14 mouse cellular contexts compared by ENCODE assay signal in the genomic region with DNA sequence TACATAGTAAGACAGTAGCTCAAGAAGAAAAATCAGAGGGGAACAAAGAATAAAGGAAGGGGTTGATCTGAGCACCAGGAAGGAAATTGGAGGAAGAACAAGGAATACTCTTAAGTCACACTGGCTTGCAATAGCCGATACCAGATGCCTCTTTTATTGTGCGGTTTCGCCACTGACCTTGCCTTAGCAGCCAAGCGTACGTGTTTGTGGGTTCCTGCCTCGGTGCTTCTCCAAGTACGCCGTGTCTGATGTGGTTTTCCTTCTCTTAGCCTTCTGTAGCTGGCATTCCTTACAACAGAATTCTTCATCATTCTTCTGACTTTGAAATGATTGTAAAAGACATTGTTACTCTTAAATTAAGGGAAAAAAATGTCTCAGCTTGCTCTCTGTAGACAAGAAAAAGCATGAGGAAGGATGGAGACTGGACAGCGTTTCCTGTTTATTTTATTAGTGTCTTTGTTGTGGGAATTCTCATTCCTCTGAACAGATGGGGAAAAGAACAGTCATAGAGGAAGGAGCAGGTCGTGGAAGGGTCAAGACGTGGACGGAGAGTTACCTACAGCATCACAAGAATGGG. TPM values are rescaled to one million over a fixed set of nuclear protein-coding genes. Genes with fewer than 3 reads are reported as not detected.
A peak's percentile ranks its signal among the peaks of the same experiment; 100 is the strongest.
DNase-seq lines count a peak whose midpoint lies in the region; ATAC-seq and TF ChIP-seq lines count a peak whose summit lies in the region.
"Had no signal": no experiment of that assay in that cellular context is flagged by ENCODE, and none has a peak within 500 bp of the region (broad histone marks: within the 10 kb centered on the region; RNA-seq: fewer than 3 reads in every experiment).

No protein-coding gene starts in this region.

- 75% methylated on average over 12 of the region's 12 CpGs for whole genome bisulfite sequencing in heart, embryonic 11.5 days (ENCODE audit: insufficient replicate concordance)
- WGBS in lung, embryonic 16.5 days = 51% methylated on average over 12 of the region's 12 CpGs
- WGBS in lung, adult 2 months = 40% methylated on average over 12 of the region's 12 CpGs
- 60% methylated on average over 12 of the region's 12 CpGs for WGBS in kidney, postnatal 0 days
- 81% methylated on average over 12 of the region's 12 CpGs for WGBS in neural tube, embryonic 15.5 days

- H3K4me3 ChIP-seq in heart, embryonic 11.5 days (ENCODE audit: low read depth, low read length) = no peak overlapping the region
- H3K4me3 ChIP-seq in lung, embryonic 16.5 days (ENCODE audit: low read length) = no peak overlapping the region
- H3K4me3 ChIP-seq in lung, adult 2 months (replicated peaks; ENCODE audit: extremely low read depth, low read depth, low read length) = no peak overlapping the region
- no peak overlapping the region for H3K4me3 ChIP-seq in kidney, postnatal 0 days (replicated peaks; ENCODE audit: low read depth, low read length)
- no peak overlapping the region for H3K4me3 ChIP-seq in neural tube, embryonic 15.5 days (replicated peaks)
- H3K4me3 ChIP-seq: left cerebral cortex, adult 2 months had no signal

- no peak for TF ChIP-seq CTCF in lung, adult 2 months (IDR thresholded peaks at IDR 0.05; ENCODE audit: insufficient read depth, low read length)
- no peak for TF ChIP-seq CTCF in kidney, postnatal 0 days (IDR thresholded peaks at IDR 0.05; ENCODE audit: low read depth)

- DNase-seq in heart, postnatal 14 days = no peak
- no peak for DNase-seq in lung, adult 2 months
- DNase-seq in kidney, postnatal 0 days (ENCODE audit: low spot score) = peak; percentile 82
- DNase-seq in yolk sac, embryonic 10.5 days (ENCODE audit: low spot score) = no peak
- DNase-seq: adrenal gland, postnatal 25 days; cerebellum, adult 9-10 months had no signal

- no peak overlapping the region for H3K9ac ChIP-seq in heart, embryonic 11.5 days (ENCODE audit: low read depth, low read length)
- H3K9ac ChIP-seq in lung, embryonic 16.5 days (ENCODE audit: low read length) = no peak overlapping the region
- H3K9ac ChIP-seq in kidney, postnatal 0 days (ENCODE audit: low read depth, low read length) = no peak overlapping the region
- H3K9ac ChIP-seq in neural tube, embryonic 15.5 days (replicated peaks) = no peak overlapping the region

- H3K4me2 ChIP-seq in heart, embryonic 11.5 days = no peak overlapping the region
- H3K4me2 ChIP-seq in lung, embryonic 16.5 days (ENCODE audit: low read depth, low read length) = no peak overlapping the region
- no peak overlapping the region for H3K4me2 ChIP-seq in kidney, postnatal 0 days (ENCODE audit: low read length)
- no peak overlapping the region for H3K4me2 ChIP-seq in neural tube, embryonic 15.5 days

- intact Hi-C loops in heart, postnatal 14 days (cut with DNase I) = no loop called here

- no peak for ATAC-seq in heart, embryonic 11.5 days (replicated peaks; ENCODE audit: insufficient number of reproducible peaks, low FRiP score, low TSS enrichment)
- peak; percentile 23; the same call in 1 of the 2 replicates for ATAC-seq in lung, embryonic 16.5 days (ENCODE audit: low read depth)
- 0 out of 2 replicates have a peak, but pooled peaks have one; percentile 40 for ATAC-seq in kidney, postnatal 0 days (replicated peaks; ENCODE audit: low FRiP score, low read depth)
- no peak for ATAC-seq in neural tube, embryonic 15.5 days (ENCODE audit: low FRiP score)
- ATAC-seq: CD4-positive, CD25-positive, alpha-beta regulatory T cell, adult 4 months; intestine, embryonic 16.5 days; Patski had no signal

- no peaks in the 10 kb centered on the region; the same call in 1 of the 2 replicates for H3K4me1 ChIP-seq in heart, embryonic 11.5 days (ENCODE audit: control insufficient read depth, insufficient read depth, low read length)
- peaks cover 5% of the 10 kb centered on the region; the same call in 1 of the 2 replicates for H3K4me1 ChIP-seq in lung, embryonic 16.5 days (replicated peaks; ENCODE audit: control insufficient read depth, insufficient read depth, low read length)
- peaks cover 13% of the 10 kb centered on the region for H3K4me1 ChIP-seq in lung, adult 2 months (ENCODE audit: control insufficient read depth, insufficient read depth, low read length)
- H3K4me1 ChIP-seq in kidney, postnatal 0 days (replicated peaks; ENCODE audit: insufficient read depth, low read length) = no peaks in the 10 kb centered on the region
- no peaks in the 10 kb centered on the region for H3K4me1 ChIP-seq in neural tube, embryonic 15.5 days

- peaks cover 30% of the 10 kb centered on the region for H3K36me3 ChIP-seq in heart, embryonic 11.5 days (ENCODE audit: control insufficient read depth, insufficient read depth, low read length)
- H3K36me3 ChIP-seq in lung, embryonic 16.5 days (ENCODE audit: control insufficient read depth, insufficient read depth, low read length) = peaks cover 35% of the 10 kb centered on the region
- peaks cover 52% of the 10 kb centered on the region for H3K36me3 ChIP-seq in kidney, postnatal 0 days (ENCODE audit: insufficient read depth, low read length)
- peaks cover 67% of the 10 kb centered on the region for H3K36me3 ChIP-seq in neural tube, embryonic 15.5 days

- no peaks in the 10 kb centered on the region for H3K27me3 ChIP-seq in heart, embryonic 11.5 days (ENCODE audit: control insufficient read depth, insufficient read depth, low read length)
- H3K27me3 ChIP-seq in lung, embryonic 16.5 days (ENCODE audit: control insufficient read depth, insufficient read depth, low read depth, low read length) = no peaks in the 10 kb centered on the region
- H3K27me3 ChIP-seq in kidney, postnatal 0 days (ENCODE audit: insufficient read depth, low read length) = no peaks in the 10 kb centered on the region
- no peaks in the 10 kb centered on the region for H3K27me3 ChIP-seq in neural tube, embryonic 15.5 days (replicated peaks)
- H3K27me3 ChIP-seq: Patski had no signal

- no peak for TF ChIP-seq POLR2A in lung, adult 2 months (IDR thresholded peaks at IDR 0.05; ENCODE audit: borderline replicate concordance, extremely low read depth, low read depth, low read length)

- no peaks in the 10 kb centered on the region for H3K9me3 ChIP-seq in heart, embryonic 11.5 days (replicated peaks; ENCODE audit: control insufficient read depth, low read length)
- no peaks in the 10 kb centered on the region for H3K9me3 ChIP-seq in lung, embryonic 16.5 days (ENCODE audit: control insufficient read depth, low read length)
- H3K9me3 ChIP-seq in kidney, postnatal 0 days (replicated peaks; ENCODE audit: low read length) = no peaks in the 10 kb centered on the region
- no peaks in the 10 kb centered on the region for H3K9me3 ChIP-seq in neural tube, embryonic 15.5 days (replicated peaks)

- peak overlapping the region; percentile 57 for H3K27ac ChIP-seq in heart, embryonic 11.5 days (ENCODE audit: low read depth, low read length)
- H3K27ac ChIP-seq in lung, embryonic 16.5 days (ENCODE audit: low read length) = peak overlapping the region; percentile 61
- peak overlapping the region; percentile 66 for H3K27ac ChIP-seq in kidney, postnatal 0 days
- peak overlapping the region; percentile 28; the same call in 1 of the 2 replicates for H3K27ac ChIP-seq in neural tube, embryonic 15.5 days (replicated peaks)
- H3K27ac ChIP-seq: left cerebral cortex, adult 2 months; macrophage had no signal

RNA-seq across cellular contexts. Expression of gene Cemip2, which starts 55.4 kb away (rescaled TPM):
- polyA plus RNA-seq in heart, embryonic 11.5 days (2014; fragmentation: Nextera tagmentation; extraction: Ambion mirVana) = 77.0 and 99.7 TPM in 2 replicates
- total RNA-seq in heart, postnatal 14 days (2021) = 10 to 100 TPM; 20.7 to 22.2 TPM
- polyA plus RNA-seq in lung, embryonic 16.5 days (2015; fragmentation: Nextera tagmentation; extraction: Ambion mirVana) = 29.7 and 31.8 TPM in 2 replicates
- 33.8 and 37.1 TPM in 2 replicates for polyA plus RNA-seq in lung, adult 2 months (2012; rRNA removed)
- polyA plus RNA-seq in kidney, postnatal 0 days (2015; fragmentation: Nextera tagmentation; extraction: Ambion mirVana) = 14.1 and 16.3 TPM in 2 replicates
- polyA plus RNA-seq in neural tube, embryonic 15.5 days (2015; fragmentation: Nextera tagmentation; extraction: Ambion mirVana) = 16.0 and 16.9 TPM in 2 replicates

Comparison
In these comparisons a context has a peak if more than half of its experiments do, and no peak if none do; other contexts are left out.
1. ATAC-seq: peak in lung, embryonic 16.5 days (single experiment) and kidney, postnatal 0 days (single experiment); none in heart, embryonic 11.5 days (single experiment) and neural tube, embryonic 15.5 days (single experiment).
2. Peak in every context shown above with its lines, with median percentiles within 50 percentile points of each other: H3K27ac ChIP-seq.